Mouse (Mus musculus): Measurements from ENCODE around the gene Psg19. TPM values are rescaled to one million over a fixed set of nuclear protein-coding genes. Genes with fewer than 3 reads are reported as not detected.
"Not testable (repeated sequence)": the region's sequence is repeated elsewhere in the genome, so short reads cannot be mapped to it uniquely, and the experiment has no call there.

Psg19 gene
- polyA plus RNA-seq, 1 experiment from 2014 or later: not detected

DNA sequence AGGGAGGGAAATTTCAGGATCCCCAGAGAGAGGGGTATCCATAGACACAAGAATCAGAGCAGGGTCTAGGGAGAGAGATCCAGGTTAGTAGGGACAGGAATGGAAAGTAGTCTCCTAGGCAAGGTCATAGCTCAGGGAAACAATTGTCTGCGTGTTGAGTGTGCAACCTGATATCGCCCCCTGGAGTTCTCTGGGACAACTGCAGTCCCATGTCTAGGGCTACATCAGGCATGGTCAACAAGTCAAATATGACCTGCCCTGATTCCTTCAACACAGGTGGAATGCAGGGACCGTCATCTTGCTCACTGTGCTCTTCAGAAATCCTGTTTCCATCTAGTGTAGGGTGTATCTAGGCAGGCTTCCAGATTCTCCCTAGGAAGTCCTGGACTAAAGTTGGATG, 809 bp upstream of the Psg19 start:
- Histone ChIP-seq H3K36me3 (no peaks in the 10 kb centered on the region), H3K9ac (no peak overlapping the region), H3K4me1 (no peaks in the 10 kb centered on the region), H3K4me3 (no peak overlapping the region), H3K4me2 (no peak overlapping the region), H3K27ac (no peak overlapping the region), H3K9me3 (no peaks in the 10 kb centered on the region), H3K27me3 (no peaks in the 10 kb centered on the region)
- no peak for ATAC-seq (ENCODE audit: borderline replicate concordance, extremely low read depth, low FRiP score, low TSS enrichment)
- 28% methylated on average over 3 of the region's 3 CpGs for WGBS

DNA sequence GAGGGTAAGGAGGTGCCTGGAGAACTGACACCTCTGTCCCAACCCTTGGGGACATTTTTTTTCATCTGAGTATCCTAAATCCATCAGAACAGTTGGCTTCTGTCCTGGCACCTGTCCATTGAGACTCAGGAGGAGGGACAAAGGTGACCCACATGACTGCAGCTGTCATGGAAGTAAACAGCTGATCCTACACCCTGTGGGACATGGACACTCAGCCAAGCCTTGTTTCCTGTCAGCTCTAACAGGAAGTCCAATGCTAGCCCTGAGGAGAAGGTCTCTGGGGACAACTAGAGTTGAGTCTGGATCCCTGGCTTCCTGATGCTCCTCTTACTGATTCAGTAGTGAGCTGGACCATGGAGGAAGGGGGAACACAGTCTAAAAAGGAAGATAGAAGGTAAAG, 7.6 kb downstream of the Psg19 start:
- H3K27me3 ChIP-seq; H3K4me3 ChIP-seq; ATAC-seq (ENCODE audit: borderline replicate concordance, extremely low read depth, low FRiP score, low TSS enrichment); H3K4me1 ChIP-seq; H3K36me3 ChIP-seq; H3K9me3 ChIP-seq; H3K27ac ChIP-seq; H3K9ac ChIP-seq; H3K4me2 ChIP-seq: not testable (repeated sequence)

GRCm38 (mm10) chr7:18781301-18781700, 17.0 kb downstream of the Psg19 start:
- H3K27me3 ChIP-seq; H3K27ac ChIP-seq; H3K9me3 ChIP-seq; H3K9ac ChIP-seq; ATAC-seq (ENCODE audit: borderline replicate concordance, extremely low read depth, low FRiP score, low TSS enrichment); H3K4me1 ChIP-seq; H3K36me3 ChIP-seq; H3K4me2 ChIP-seq; H3K4me3 ChIP-seq: not testable (repeated sequence)
- WGBS: 35% methylated on average over 2 of the region's 2 CpGs

GRCm38 (mm10) chr7:18779337-18779781, 19.0 kb downstream of the Psg19 start:
- ATAC-seq (ENCODE audit: borderline replicate concordance, extremely low read depth, low FRiP score, low TSS enrichment): peak; percentile 49
- H3K36me3 ChIP-seq: no peaks in the 10 kb centered on the region

GRCm38 (mm10) chr7:18762885-18763284, 35.4 kb downstream of the Psg19 start:
- not testable (repeated sequence) for H3K27ac ChIP-seq; H3K9me3 ChIP-seq; H3K4me3 ChIP-seq; H3K27me3 ChIP-seq; H3K36me3 ChIP-seq; H3K4me1 ChIP-seq; H3K9ac ChIP-seq; ATAC-seq (ENCODE audit: borderline replicate concordance, extremely low read depth, low FRiP score, low TSS enrichment); H3K4me2 ChIP-seq
- 38% methylated on average over 1 of the region's 2 CpGs for WGBS

More at GRCm38 (mm10) chr7:18779337-18779781, 19.0 kb downstream of the Psg19 start:
- Histone ChIP-seq H3K4me1 (no peaks in the 10 kb centered on the region), H3K9me3 (no peaks in the 10 kb centered on the region), H3K4me3 (no peak overlapping the region), H3K9ac (no peak overlapping the region), H3K4me2 (no peak overlapping the region), H3K27ac (no peak overlapping the region), H3K27me3 (no peaks in the 10 kb centered on the region)

- not testable (repeated sequence) for H3K9me3 ChIP-seq; H3K27ac ChIP-seq; H3K27me3 ChIP-seq; H3K9ac ChIP-seq; H3K36me3 ChIP-seq; ATAC-seq (ENCODE audit: borderline replicate concordance, extremely low read depth, low FRiP score, low TSS enrichment); H3K4me3 ChIP-seq; H3K4me1 ChIP-seq; H3K4me2 ChIP-seq
- WGBS: 73% methylated on average over 7 of the region's 7 CpGs
These were observed 38.2 kb downstream of the Psg19 start for GRCm38 (mm10) chr7:18760152-18760551.

- H3K27me3 ChIP-seq: peaks cover 17% of the 10 kb centered on the region
- ATAC-seq (ENCODE audit: borderline replicate concordance, extremely low read depth, low FRiP score, low TSS enrichment): 0 out of 2 replicates have a peak, but pooled peaks have one; percentile 67
- H3K9ac ChIP-seq: not testable (repeated sequence)
These were observed 48.3 kb downstream of the Psg19 start for GRCm38 (mm10) chr7:18749896-18750477.

GRCm38 (mm10) chr7:18748994-18749895, 49.1 kb downstream of the Psg19 start:
- peaks cover 17% of the 10 kb centered on the region for H3K27me3 ChIP-seq
- no peak overlapping the region for H3K4me2 ChIP-seq
- WGBS: 14% methylated on average over 6 of the region's 6 CpGs
- no peaks in the 10 kb centered on the region for H3K36me3 ChIP-seq
- H3K9me3 ChIP-seq: no peaks in the 10 kb centered on the region
- no peak for ATAC-seq (ENCODE audit: borderline replicate concordance, extremely low read depth, low FRiP score, low TSS enrichment)
- H3K9ac ChIP-seq: no peak overlapping the region
- no peaks in the 10 kb centered on the region for H3K4me1 ChIP-seq
- no peak overlapping the region for H3K27ac ChIP-seq
- H3K4me3 ChIP-seq: no peak overlapping the region

More at GRCm38 (mm10) chr7:18749896-18750477, 48.3 kb downstream of the Psg19 start:
- not testable (repeated sequence) for H3K36me3 ChIP-seq, H3K9me3 ChIP-seq, H3K4me2 ChIP-seq, H3K27ac ChIP-seq, H3K4me3 ChIP-seq, H3K4me1 ChIP-seq
- 49% methylated on average over 11 of the region's 13 CpGs for WGBS

DNA sequence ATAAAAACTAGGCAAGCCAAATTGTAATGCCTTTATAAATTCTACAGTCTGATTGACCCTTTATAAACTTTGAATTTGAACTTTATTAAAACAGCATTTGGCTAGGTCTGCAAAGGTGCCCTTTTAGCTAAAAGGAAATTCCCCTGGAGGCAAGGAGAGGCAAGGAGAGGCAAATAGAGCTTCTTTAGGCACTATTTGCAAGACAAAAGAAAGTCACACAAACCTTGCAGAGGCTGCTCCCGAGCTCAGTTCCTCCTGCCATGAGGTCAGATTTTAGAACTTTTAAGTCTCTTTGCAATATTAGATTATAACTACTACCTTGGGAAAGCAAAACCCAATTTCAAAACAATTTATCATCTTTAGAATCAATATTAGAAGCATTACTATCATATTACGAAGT, 50.9 kb downstream of the Psg19 start:
- ATAC-seq (ENCODE audit: borderline replicate concordance, extremely low read depth, low FRiP score, low TSS enrichment); H3K27ac ChIP-seq; H3K4me1 ChIP-seq; H3K9ac ChIP-seq; H3K4me3 ChIP-seq; H3K4me2 ChIP-seq; H3K36me3 ChIP-seq; H3K9me3 ChIP-seq: not testable (repeated sequence)
- 58% methylated on average over 2 of the region's 2 CpGs for WGBS
- peaks cover 17% of the 10 kb centered on the region for H3K27me3 ChIP-seq

GRCm38 (mm10) chr7:18746189-18746860, 52.0 kb downstream of the Psg19 start:
- no peaks in the 10 kb centered on the region for H3K4me1 ChIP-seq
- 9% methylated on average over 20 of the region's 20 CpGs for WGBS
- H3K9me3 ChIP-seq: no peaks in the 10 kb centered on the region
- 0 out of 2 replicates have a peak overlapping the region, but pooled peaks have one; percentile 8 for H3K9ac ChIP-seq
- peak; percentile 42 for ATAC-seq (ENCODE audit: borderline replicate concordance, extremely low read depth, low FRiP score, low TSS enrichment)
- peak overlapping the region; percentile 38 for H3K4me2 ChIP-seq
- H3K36me3 ChIP-seq: no peaks in the 10 kb centered on the region
- H3K27me3 ChIP-seq: peaks cover 17% of the 10 kb centered on the region
- peak overlapping the region; percentile 12 for H3K4me3 ChIP-seq
- H3K27ac ChIP-seq: no peak overlapping the region

Data from lung, embryonic 15.5 days (tissue).